Mouse (Mus musculus) myocyte (in vitro differentiated cells): Measurements from ENCODE around the gene Oprl1.

Experiments used
- CEBPB ChIP-seq: IDR thresholded peaks from 2 replicates; pipeline ENCODE4 v1.6.1; 2011; ENCODE audit warnings: mild to moderate bottlenecking, moderate library complexity; ENCODE audit not compliant: poor library complexity, insufficient read depth, severe bottlenecking
- E2F4 ChIP-seq: IDR thresholded peaks from one replicate; pipeline ENCODE4 v1.6.1; 2011; ENCODE audit warnings: mild to moderate bottlenecking, control low read depth, moderate library complexity; ENCODE audit not compliant: insufficient read depth
- MAX ChIP-seq: IDR thresholded peaks from one replicate; pipeline ENCODE4 v1.6.1; 2011; ENCODE audit warnings: low read depth, mild to moderate bottlenecking, control low read depth
- MYOD1 ChIP-seq, 3 experiments: IDR thresholded peaks; one replicate each; pipeline ENCODE4 v1.6.1; 2011; ENCODE audit warnings: control low read depth in 2 of 3, low read depth in 2 of 3, mild to moderate bottlenecking in 2 of 3, moderate library complexity in 1 of 3; ENCODE audit not compliant: insufficient read length in 2 of 3, control insufficient read depth in 1 of 3
- MYOG ChIP-seq, 3 experiments: IDR thresholded peaks; one replicate each; pipeline ENCODE4 v1.6.1; 2011; ENCODE audit warnings: control low read depth in 2 of 3, low read depth in 2 of 3, mild to moderate bottlenecking in 2 of 3; ENCODE audit not compliant: insufficient read length in 2 of 3, control insufficient read depth in 1 of 3, insufficient read depth in 1 of 3
- POLR2A ChIP-seq: IDR thresholded peaks from one replicate; pipeline ENCODE4 v1.6.1; 2011; ENCODE audit warnings: low read depth, mild to moderate bottlenecking, control low read depth, moderate library complexity; ENCODE audit not compliant: insufficient read length
- POLR2AphosphoS2 ChIP-seq: IDR thresholded peaks from one replicate; pipeline ENCODE4 v1.6.1; 2011; ENCODE audit warnings: low read depth, control low read depth; ENCODE audit not compliant: insufficient read length
- REST ChIP-seq: IDR thresholded peaks from one replicate; pipeline ENCODE4 v1.6.1; 2011; ENCODE audit warnings: mild to moderate bottlenecking, control low read depth, moderate library complexity; ENCODE audit not compliant: insufficient read depth, insufficient read length
- SRF ChIP-seq: IDR thresholded peaks from one replicate; pipeline ENCODE4 v1.6.1; 2011; ENCODE audit warnings: low read depth; ENCODE audit not compliant: control insufficient read depth, insufficient read length
- TCF12 ChIP-seq: IDR thresholded peaks from one replicate; pipeline ENCODE4 v1.6.1; 2011; ENCODE audit warnings: mild to moderate bottlenecking, control low read depth; ENCODE audit not compliant: poor library complexity, insufficient read depth, severe bottlenecking
- USF1 ChIP-seq: IDR thresholded peaks from one replicate; pipeline ENCODE4 v1.6.1; 2011; ENCODE audit warnings: low read depth, mild to moderate bottlenecking, control low read depth, moderate library complexity

DNA sequence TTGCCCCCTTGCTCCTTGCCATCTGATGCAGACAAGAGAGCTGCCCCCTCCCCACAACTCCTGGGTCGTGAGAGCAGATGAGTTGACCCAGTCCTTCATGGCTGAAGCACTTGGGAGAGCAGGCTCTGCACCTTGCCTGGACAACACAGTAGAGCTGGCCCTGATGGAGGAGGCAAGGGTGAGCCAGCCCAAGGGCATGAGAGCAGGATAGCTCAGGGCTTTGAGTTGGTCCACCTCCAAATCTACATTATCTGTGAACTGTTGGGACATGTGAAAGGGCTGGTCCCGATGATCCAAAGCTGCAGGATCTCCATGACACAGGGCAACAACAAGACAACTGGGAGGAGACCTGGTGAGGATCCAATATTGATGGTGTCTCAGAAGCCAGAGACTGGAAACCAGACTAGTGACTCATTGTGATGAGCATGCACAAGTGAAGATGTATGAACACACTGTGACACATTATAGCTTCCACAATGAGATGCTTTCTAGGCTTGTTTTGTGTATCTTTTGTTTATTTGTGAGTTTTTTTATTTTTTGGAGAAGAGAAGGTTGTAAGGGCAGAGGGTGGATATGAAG lies 43.4 kb downstream of the Oprl1 start:
- TF ChIP-seq POLR2A (no peak), MAX (no peak), SRF (no peak), USF1 (no peak), TCF12 (no peak), CEBPB (no peak), MYOG (IDR thresholded peaks at IDR 0.05; ENCODE audit: control insufficient read depth in 1 of 3, insufficient read depth in 1 of 3, insufficient read length in 2 of 3, low read depth in 2 of 3) (no peak), POLR2AphosphoS2 (no peak), E2F4 (no peak), MYOD1 (IDR thresholded peaks at IDR 0.05; ENCODE audit: control insufficient read depth in 1 of 3, insufficient read length in 2 of 3, low read depth in 2 of 3) (no peak), REST (no peak)
